Mouse (Mus musculus): ENCODE results near the gene Olfr1487. TPM values are rescaled to one million over a fixed set of nuclear protein-coding genes. Genes with fewer than 3 reads are reported as not detected.
"Not testable (repeated sequence)": the region's sequence is repeated elsewhere in the genome, so short reads cannot be mapped to it uniquely, and the experiment has no call there.

Olfr1487 gene
- polyA plus RNA-seq (2014; fragmentation: Nextera tagmentation; extraction: Ambion mirVana) = not detected in 2 replicates

DNA sequence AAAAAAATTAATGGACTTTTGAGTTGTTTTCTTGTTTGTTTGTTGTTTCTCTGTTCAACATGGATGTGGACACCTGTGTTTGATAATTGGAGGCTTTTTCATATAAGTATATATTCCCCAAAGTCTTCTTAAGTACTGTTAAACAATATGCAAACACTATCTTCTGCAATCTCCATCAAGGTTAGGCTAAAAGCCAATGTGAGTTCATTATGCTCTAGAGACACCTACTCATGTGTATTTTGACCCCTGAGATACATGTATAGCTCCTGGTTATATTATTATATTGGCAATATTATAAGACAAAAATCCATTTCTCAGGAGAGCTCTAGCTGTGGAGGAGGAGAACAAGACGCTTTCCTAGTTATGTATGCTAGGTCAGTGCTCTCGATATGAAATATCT is at the start of gene Olfr1487:
Gene Olfr1487 (plus strand): TSS at position 301 of the 400 bp plus-strand sequence.
- ATAC-seq (ENCODE audit: low FRiP score) = not testable (repeated sequence)

DNA sequence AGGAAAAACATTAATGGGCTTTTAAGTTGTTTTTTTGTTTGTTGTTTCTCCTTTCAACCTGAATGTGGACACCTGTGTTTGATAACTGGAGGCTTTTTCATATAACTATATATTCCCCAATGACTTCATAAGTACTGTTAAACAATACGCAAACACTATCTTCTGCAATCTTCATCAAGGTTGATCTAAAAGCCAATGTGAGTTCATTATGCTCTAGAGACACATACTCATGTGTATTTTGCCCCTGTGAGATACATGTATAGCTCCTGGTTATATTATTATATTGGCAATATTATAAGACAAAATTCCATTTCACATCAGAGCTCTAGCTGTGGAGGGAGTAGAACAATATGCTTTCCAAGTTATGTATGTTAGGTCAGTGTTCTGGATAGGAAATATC is 34.0 kb upstream of the Olfr1487 start, which contains the start of gene Olfr1484:
Gene Olfr1484 (plus strand): TSS at position 301 of the 400 bp plus-strand sequence.
- no peak for DNase-seq (ENCODE audit: low spot score)
- Histone ChIP-seq H3K36me3 (replicated peaks; ENCODE audit: control insufficient read depth, insufficient read depth) (no peaks in the 10 kb centered on the region), H3K9ac (no peak within 1 kb of the TSS), H3K4me2 (replicated peaks) (no peak within 1 kb of the TSS), H3K27ac (no peak within 1 kb of the TSS), H3K27me3 (ENCODE audit: control insufficient read depth, insufficient read depth, low read length) (no peaks in the 10 kb centered on the region), H3K4me1 (replicated peaks; ENCODE audit: control insufficient read depth, insufficient read depth, low read length) (no peaks in the 10 kb centered on the region), H3K9me3 (ENCODE audit: control insufficient read depth, low read length) (no peaks in the 10 kb centered on the region), H3K4me3 (replicated peaks; ENCODE audit: low read length) (no peak within 1 kb of the TSS)
- ATAC-seq (ENCODE audit: low FRiP score) = no peak
- 90% methylated on average over 1 of the region's 1 CpGs for WGBS

More for the DNA sequence above, at the start of gene Olfr1487:
- not testable (repeated sequence) for H3K4me1 ChIP-seq (replicated peaks; ENCODE audit: control insufficient read depth, insufficient read depth, low read length); DNase-seq (ENCODE audit: low spot score); H3K36me3 ChIP-seq (replicated peaks; ENCODE audit: control insufficient read depth, insufficient read depth); H3K27ac ChIP-seq; H3K4me3 ChIP-seq (replicated peaks; ENCODE audit: low read length); H3K9ac ChIP-seq; H3K27me3 ChIP-seq (ENCODE audit: control insufficient read depth, insufficient read depth, low read length); H3K4me2 ChIP-seq (replicated peaks)
- 84% methylated on average over 2 of the region's 2 CpGs for WGBS
- H3K9me3 ChIP-seq (ENCODE audit: control insufficient read depth, low read length) = peaks cover 11% of the 10 kb centered on the region; the same call in 1 of the 2 replicates

DNA sequence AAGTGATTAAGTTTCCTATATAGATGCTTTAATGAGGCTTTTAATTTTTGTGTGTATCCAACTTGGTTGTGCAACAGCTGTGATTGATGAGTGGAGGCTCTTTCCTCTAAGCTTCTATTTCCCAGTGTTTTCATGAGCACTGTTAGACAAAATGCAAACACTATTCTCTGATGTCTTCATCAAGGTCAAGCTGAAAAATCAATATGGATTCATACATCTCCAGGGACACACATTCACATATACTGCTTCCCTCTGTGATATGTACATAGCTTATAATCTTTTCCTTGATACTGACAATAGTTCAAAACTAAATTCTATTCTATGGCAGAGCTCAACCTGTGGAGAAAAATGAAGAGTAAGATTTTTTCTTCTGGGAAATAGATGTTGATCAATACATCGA is 14.1 kb downstream of the Olfr1487 start, which contains the start of gene Olfr1489:
Gene Olfr1489 (plus strand): TSS at position 301 of the 400 bp plus-strand sequence.
- Histone ChIP-seq H3K27ac (no peak within 1 kb of the TSS), H3K4me1 (replicated peaks; ENCODE audit: control insufficient read depth, insufficient read depth, low read length) (no peaks in the 10 kb centered on the region), H3K36me3 (replicated peaks; ENCODE audit: control insufficient read depth, insufficient read depth) (no peaks in the 10 kb centered on the region), H3K4me3 (replicated peaks; ENCODE audit: low read length) (no peak within 1 kb of the TSS), H3K4me2 (replicated peaks) (no peak within 1 kb of the TSS), H3K9me3 (ENCODE audit: control insufficient read depth, low read length) (peaks cover 10% of the 10 kb centered on the region; the same call in 1 of the 2 replicates), H3K9ac (no peak within 1 kb of the TSS), H3K27me3 (ENCODE audit: control insufficient read depth, insufficient read depth, low read length) (no peaks in the 10 kb centered on the region)
- WGBS = 92% methylated on average over 1 of the region's 1 CpGs
- no peak for ATAC-seq (ENCODE audit: low FRiP score)
- no peak for DNase-seq (ENCODE audit: low spot score)

DNA sequence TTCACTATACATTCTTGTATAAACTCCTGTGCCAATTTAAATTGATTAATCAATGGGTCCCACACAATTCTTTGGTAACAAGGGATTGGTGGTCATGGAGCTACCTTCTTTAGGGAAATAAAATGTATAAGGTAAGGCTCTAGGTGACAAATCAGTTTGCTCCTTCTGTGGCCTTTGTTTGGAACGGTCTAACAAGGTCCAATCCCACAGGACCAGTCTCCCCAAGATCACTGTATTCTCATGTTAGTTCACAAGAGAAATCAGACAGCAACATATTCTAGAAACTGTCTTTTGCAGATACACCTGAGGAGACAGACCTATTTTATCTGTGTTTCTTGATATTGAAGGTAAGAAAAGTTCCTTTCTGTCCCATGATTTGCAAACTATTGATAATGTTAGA is 33.6 kb downstream of the Olfr1487 start, which contains the start of gene Olfr1490:
Gene Olfr1490 (plus strand): TSS at position 301 of the 400 bp plus-strand sequence.
- H3K27me3 ChIP-seq (ENCODE audit: control insufficient read depth, insufficient read depth, low read length) = no peaks in the 10 kb centered on the region
- no peak within 1 kb of the TSS for H3K9ac ChIP-seq
- H3K4me1 ChIP-seq (replicated peaks; ENCODE audit: control insufficient read depth, insufficient read depth, low read length) = no peaks in the 10 kb centered on the region
- no peak for DNase-seq (ENCODE audit: low spot score)
- no peaks in the 10 kb centered on the region for H3K36me3 ChIP-seq (replicated peaks; ENCODE audit: control insufficient read depth, insufficient read depth)
- H3K4me3 ChIP-seq (replicated peaks; ENCODE audit: low read length) = no peak within 1 kb of the TSS
- no peak within 1 kb of the TSS for H3K4me2 ChIP-seq (replicated peaks)
- WGBS = 58% methylated on average over 1 of the region's 1 CpGs
- 0 out of 2 replicates have a peak, but pooled peaks cover 12% of the 10 kb centered on the region for H3K9me3 ChIP-seq (ENCODE audit: control insufficient read depth, low read length)
- no peak for ATAC-seq (ENCODE audit: low FRiP score)
- no peak within 1 kb of the TSS for H3K27ac ChIP-seq

Small RNA genes lying within 50 kb of the gene (microRNA-seq; reads per million reads assigned to microRNA genes)
- not detected for gene Gm22323
- gene Gm23931 = not detected

Other genes starting within 250 kb of the Olfr1487 start
- not detected in 2 replicates for gene Olfr1469, start 209.5 kb upstream of the Olfr1487 start, polyA plus RNA-seq (2014; fragmentation: Nextera tagmentation; extraction: Ambion mirVana)
- not detected in 2 replicates for gene Olfr1471, start 174.0 kb upstream of the Olfr1487 start, polyA plus RNA-seq (2014; fragmentation: Nextera tagmentation; extraction: Ambion mirVana)
- gene Olfr1472, start 161.3 kb upstream of the Olfr1487 start, polyA plus RNA-seq (2014; fragmentation: Nextera tagmentation; extraction: Ambion mirVana) = not detected in 2 replicates
- not detected in 2 replicates for gene Olfr1474, start 147.8 kb upstream of the Olfr1487 start, polyA plus RNA-seq (2014; fragmentation: Nextera tagmentation; extraction: Ambion mirVana)
- not detected in 2 replicates for gene Olfr1475, start 137.2 kb upstream of the Olfr1487 start, polyA plus RNA-seq (2014; fragmentation: Nextera tagmentation; extraction: Ambion mirVana)
- not detected in 2 replicates for gene Olfr1477, start 116.8 kb upstream of the Olfr1487 start, polyA plus RNA-seq (2014; fragmentation: Nextera tagmentation; extraction: Ambion mirVana)
- not detected in 2 replicates for gene Olfr1480, start 89.5 kb upstream of the Olfr1487 start, polyA plus RNA-seq (2014; fragmentation: Nextera tagmentation; extraction: Ambion mirVana)
- not detected in 2 replicates for gene Olfr1484, start 33.9 kb upstream of the Olfr1487 start, polyA plus RNA-seq (2014; fragmentation: Nextera tagmentation; extraction: Ambion mirVana)
- gene Olfr1489, start 14.2 kb downstream of the Olfr1487 start, polyA plus RNA-seq (2014; fragmentation: Nextera tagmentation; extraction: Ambion mirVana) = not detected in 2 replicates
- not detected in 2 replicates for gene Olfr1490, start 33.7 kb downstream of the Olfr1487 start, polyA plus RNA-seq (2014; fragmentation: Nextera tagmentation; extraction: Ambion mirVana)
- gene Olfr1491, start 79.9 kb downstream of the Olfr1487 start, polyA plus RNA-seq (2014; fragmentation: Nextera tagmentation; extraction: Ambion mirVana) = not detected in 2 replicates
- not detected in 2 replicates for gene Olfr1493-ps1, start 105.9 kb downstream of the Olfr1487 start, polyA plus RNA-seq (2014; fragmentation: Nextera tagmentation; extraction: Ambion mirVana)
- gene Olfr1494, start 122.4 kb downstream of the Olfr1487 start, polyA plus RNA-seq (2014; fragmentation: Nextera tagmentation; extraction: Ambion mirVana) = not detected in 2 replicates
- not detected in 2 replicates for gene Olfr1495, start 147.2 kb downstream of the Olfr1487 start, polyA plus RNA-seq (2014; fragmentation: Nextera tagmentation; extraction: Ambion mirVana)
- gene Olfr1496, start 160.5 kb downstream of the Olfr1487 start, polyA plus RNA-seq (2014; fragmentation: Nextera tagmentation; extraction: Ambion mirVana) = not detected in 2 replicates
- not detected in 2 replicates for gene Olfr1497, start 180.8 kb downstream of the Olfr1487 start, polyA plus RNA-seq (2014; fragmentation: Nextera tagmentation; extraction: Ambion mirVana)
- gene Olfr1499, start 202.1 kb downstream of the Olfr1487 start, polyA plus RNA-seq (2014; fragmentation: Nextera tagmentation; extraction: Ambion mirVana) = not detected in 2 replicates
- gene Olfr1500, start 213.1 kb downstream of the Olfr1487 start, polyA plus RNA-seq (2014; fragmentation: Nextera tagmentation; extraction: Ambion mirVana) = not detected in 2 replicates
- not detected in 2 replicates for gene Olfr1501, start 233.3 kb downstream of the Olfr1487 start, polyA plus RNA-seq (2014; fragmentation: Nextera tagmentation; extraction: Ambion mirVana)
- not detected in 2 replicates for gene Olfr1502, start 244.4 kb downstream of the Olfr1487 start, polyA plus RNA-seq (2014; fragmentation: Nextera tagmentation; extraction: Ambion mirVana)

Measured in hindbrain, embryonic 14.5 days (tissue).